Mouse (Mus musculus) midbrain, embryonic 10.5 days (tissue): ENCODE data around the gene Kctd2. TPM values are rescaled to one million over a fixed set of nuclear protein-coding genes. Genes with fewer than 3 reads are reported as not detected.
"Not testable (repeated sequence)": the region's sequence is repeated elsewhere in the genome, so short reads cannot be mapped to it uniquely, and the experiment has no call there.

Experiments
- DNase-seq: peaks from one replicate; pipeline ENCODE4 v3.0.0-alpha.2; 2017; ENCODE audit warnings: low spot score
- H3K27ac ChIP-seq: fragments of 300-500 bp; sonication (generic); replicated peaks from 2 replicates; pipeline ENCODE4 v1.5.1; 2016; ENCODE audit warnings: mild to moderate bottlenecking
- H3K27me3 ChIP-seq: fragments of 300-500 bp; sonication (generic); 2 replicates; pipeline ENCODE4 v1.6.1; 2016; ENCODE audit warnings: low read depth, mild to moderate bottlenecking; ENCODE audit not compliant: poor library complexity, severe bottlenecking
- H3K36me3 ChIP-seq: fragments of 300-500 bp; sonication (generic); 2 replicates; pipeline ENCODE4 v1.6.1; 2016; ENCODE audit warnings: mild to moderate bottlenecking, moderate library complexity
- H3K4me1 ChIP-seq: fragments of 300-500 bp; sonication (generic); 2 replicates; pipeline ENCODE4 v1.6.1; 2016
- H3K4me3 ChIP-seq: fragments of 300-500 bp; sonication (generic); 2 replicates; pipeline ENCODE4 v1.5.1; 2016; ENCODE audit warnings: mild to moderate bottlenecking, moderate library complexity
- H3K9me3 ChIP-seq: fragments of 300-500 bp; sonication (generic); replicated peaks from 2 replicates; pipeline ENCODE4 v1.6.1; 2016; ENCODE audit warnings: mild to moderate bottlenecking
- WGBS: fragments of 180-500 bp; shearing (Covaris S2); methylation state at CpG from one replicate; pipeline ENCODE4 v1.1.7; 2016; 5-methylcytosine and 5-hydroxymethylcytosine counted together
- polyA plus RNA-seq: library from polyadenylated mRNA; unstranded; fragments of >200 nt; fragmentation: Nextera tagmentation; extraction: Ambion mirVana; gene quantifications from 2 replicates; pipeline ENCODE4 v1.2.1, GENCODE M21; 2016

The Kctd2 gene
- polyA plus RNA-seq, 1 experiment from 2014 or later, result 9.9 TPM

- Histone ChIP-seq H3K4me1 (peaks cover 54% of the 10 kb centered on the region), H3K9me3 (0 out of 2 replicates have a peak, but pooled peaks cover 6% of the 10 kb centered on the region), H3K36me3 (peaks cover 3% of the 10 kb centered on the region; the same call in 1 of the 2 replicates), H3K4me3 (peak within 1 kb of the TSS; percentile 94), H3K27ac (peak within 1 kb of the TSS; percentile 98), H3K27me3 (peaks cover 14% of the 10 kb centered on the region; the same call in 1 of the 2 replicates)
- peak; percentile 92 for DNase-seq
- under 1% methylated on average over 75 of the region's 76 CpGs for WGBS
Observed at GRCm38 (mm10) chr11:115381743-115382539, 38.0 kb upstream of the Kctd2 start, which contains the start of gene Cdr2l. Cdr2l (plus strand) TSS chr11:115381916.

GRCm38 (mm10) chr11:115382891-115383290, 37.0 kb upstream of the Kctd2 start:
- DNase-seq, result no peak
- peaks cover 54% of the 10 kb centered on the region for H3K4me1 ChIP-seq
- 21% methylated on average over 5 of the region's 5 CpGs for WGBS

GRCm38 (mm10) chr11:115383701-115384474, 36.0 kb upstream of the Kctd2 start:
- H3K36me3 ChIP-seq, result peaks cover 16% of the 10 kb centered on the region
- peaks cover 54% of the 10 kb centered on the region for H3K4me1 ChIP-seq
- H3K27ac ChIP-seq, result 0 out of 2 replicates have a peak overlapping the region, but pooled peaks have one; percentile 98
- H3K27me3 ChIP-seq, result peaks cover 13% of the 10 kb centered on the region; the same call in 1 of the 2 replicates
- WGBS, result 76% methylated on average over 16 of the region's 16 CpGs
- no peaks in the 10 kb centered on the region for H3K9me3 ChIP-seq
- peak overlapping the region; percentile 94 for H3K4me3 ChIP-seq
- DNase-seq, result no peak

More at GRCm38 (mm10) chr11:115382891-115383290, 37.0 kb upstream of the Kctd2 start:
- Histone ChIP-seq H3K4me3 (peak overlapping the region; percentile 94), H3K27ac (peak overlapping the region; percentile 98), H3K9me3 (0 out of 2 replicates have a peak, but pooled peaks cover 5% of the 10 kb centered on the region), H3K36me3 (peaks cover 7% of the 10 kb centered on the region), H3K27me3 (peaks cover 13% of the 10 kb centered on the region; the same call in 1 of the 2 replicates)

GRCm38 (mm10) chr11:115384587-115384986, 35.3 kb upstream of the Kctd2 start:
- 72% methylated on average over 5 of the region's 5 CpGs for WGBS
- peaks cover 54% of the 10 kb centered on the region for H3K4me1 ChIP-seq
- peak overlapping the region; percentile 49; the same call in 1 of the 2 replicates for H3K27ac ChIP-seq
- DNase-seq, result no peak
- peaks cover 13% of the 10 kb centered on the region; the same call in 1 of the 2 replicates for H3K27me3 ChIP-seq
- H3K4me3 ChIP-seq, result peak overlapping the region; percentile 94; the same call in 1 of the 2 replicates
- no peaks in the 10 kb centered on the region for H3K9me3 ChIP-seq
- H3K36me3 ChIP-seq, result peaks cover 20% of the 10 kb centered on the region

GRCm38 (mm10) chr11:115386859-115387258, 33.1 kb upstream of the Kctd2 start:
- Histone ChIP-seq H3K4me1 (peaks cover 43% of the 10 kb centered on the region), H3K36me3 (peaks cover 41% of the 10 kb centered on the region)
- WGBS, result 85% methylated on average over 3 of the region's 3 CpGs
- not testable (repeated sequence) for H3K9me3 ChIP-seq, H3K4me3 ChIP-seq, H3K27ac ChIP-seq, DNase-seq, H3K27me3 ChIP-seq

GRCm38 (mm10) chr11:115391358-115391757, 28.6 kb upstream of the Kctd2 start:
- Histone ChIP-seq H3K36me3 (peaks cover 86% of the 10 kb centered on the region), H3K4me1 (0 out of 2 replicates have a peak, but pooled peaks cover 6% of the 10 kb centered on the region), H3K4me3 (no peak overlapping the region), H3K27ac (no peak overlapping the region), H3K9me3 (no peaks in the 10 kb centered on the region), H3K27me3 (peaks cover 20% of the 10 kb centered on the region; the same call in 1 of the 2 replicates)
- DNase-seq, result no peak
- 93% methylated on average over 7 of the region's 7 CpGs for WGBS

GRCm38 (mm10) chr11:115393721-115394325, 26.1 kb upstream of the Kctd2 start:
- Histone ChIP-seq H3K27ac (no peak overlapping the region), H3K27me3 (peaks cover 20% of the 10 kb centered on the region; the same call in 1 of the 2 replicates), H3K4me1 (0 out of 2 replicates have a peak, but pooled peaks cover 6% of the 10 kb centered on the region), H3K9me3 (no peaks in the 10 kb centered on the region), H3K4me3 (no peak overlapping the region), H3K36me3 (peaks cover 76% of the 10 kb centered on the region)
- WGBS, result 65% methylated on average over 34 of the region's 34 CpGs
- no peak for DNase-seq

GRCm38 (mm10) chr11:115398085-115398484, 21.8 kb upstream of the Kctd2 start:
- WGBS, result 81% methylated on average over 7 of the region's 7 CpGs

GRCm38 (mm10) chr11:115400126-115400525, 19.8 kb upstream of the Kctd2 start:
- 85% methylated on average over 3 of the region's 3 CpGs for WGBS
- peak overlapping the region; percentile 30; the same call in 1 of the 2 replicates for H3K27ac ChIP-seq

More at GRCm38 (mm10) chr11:115398085-115398484, 21.8 kb upstream of the Kctd2 start:
- H3K4me1 ChIP-seq, result peaks cover 16% of the 10 kb centered on the region
- H3K36me3 ChIP-seq, result peaks cover 38% of the 10 kb centered on the region
- no peak overlapping the region for H3K27ac ChIP-seq
- no peak for DNase-seq
- H3K27me3 ChIP-seq, result peaks cover 9% of the 10 kb centered on the region; the same call in 1 of the 2 replicates
- H3K4me3 ChIP-seq, result no peak overlapping the region
- no peaks in the 10 kb centered on the region for H3K9me3 ChIP-seq

GRCm38 (mm10) chr11:115400630-115401391, 19.1 kb upstream of the Kctd2 start:
- Histone ChIP-seq H3K4me1 (peaks cover 32% of the 10 kb centered on the region), H3K9me3 (no peaks in the 10 kb centered on the region), H3K27me3 (no peaks in the 10 kb centered on the region), H3K27ac (peak overlapping the region; percentile 30), H3K36me3 (peaks cover 17% of the 10 kb centered on the region), H3K4me3 (peak overlapping the region; percentile 0; the same call in 1 of the 2 replicates)
- WGBS, result 59% methylated on average over 11 of the region's 11 CpGs
- no peak for DNase-seq

More at GRCm38 (mm10) chr11:115400126-115400525, 19.8 kb upstream of the Kctd2 start:
- H3K36me3 ChIP-seq, result peaks cover 18% of the 10 kb centered on the region
- H3K4me1 ChIP-seq, result peaks cover 25% of the 10 kb centered on the region
- no peaks in the 10 kb centered on the region for H3K27me3 ChIP-seq
- DNase-seq, result no peak
- H3K9me3 ChIP-seq, result no peaks in the 10 kb centered on the region
- H3K4me3 ChIP-seq, result no peak overlapping the region

- peaks cover 32% of the 10 kb centered on the region for H3K36me3 ChIP-seq
- H3K4me3 ChIP-seq, result peak within 1 kb of the TSS; percentile 91
- DNase-seq, result peak; percentile 89
- H3K27me3 ChIP-seq, result no peaks in the 10 kb centered on the region
- WGBS, result 3% methylated on average over 50 of the region's 50 CpGs
- peaks cover 43% of the 10 kb centered on the region for H3K4me1 ChIP-seq
- no peaks in the 10 kb centered on the region for H3K9me3 ChIP-seq
- H3K27ac ChIP-seq, result peak within 1 kb of the TSS; percentile 98
Observed at GRCm38 (mm10) chr11:115403338-115404124, 16.4 kb upstream of the Kctd2 start, which contains the start of gene Mrpl58. Mrpl58 (plus strand) TSS chr11:115403752.
